Mouse (Mus musculus) heart, embryonic 12.5 days (tissue): Measurements from ENCODE around the gene Cdc40. TPM values are rescaled to one million over a fixed set of nuclear protein-coding genes. Genes with fewer than 3 reads are reported as not detected.

Source experiments
- ATAC-seq: fragments of 200-750 bp; cut with Nextera tagmentation; 2 replicates; pipeline ENCODE4 v1.8.0; 2017; ENCODE audit warnings: moderate TSS enrichment, moderate library complexity; ENCODE audit not compliant: insufficient number of reproducible peaks, low FRiP score
- H3K27ac ChIP-seq: fragments of 300-500 bp; sonication (generic); 2 replicates; pipeline ENCODE4 v1.5.1; 2016; ENCODE audit warnings: mild to moderate bottlenecking, moderate library complexity; ENCODE audit not compliant: poor library complexity, severe bottlenecking
- H3K27me3 ChIP-seq: fragments of 300-500 bp; sonication (generic); replicated peaks from 2 replicates; pipeline ENCODE4 v1.6.1; 2016; ENCODE audit warnings: mild to moderate bottlenecking, moderate library complexity
- H3K36me3 ChIP-seq: fragments of 300-500 bp; sonication (generic); 2 replicates; pipeline ENCODE4 v1.6.1; 2016; ENCODE audit warnings: mild to moderate bottlenecking, moderate library complexity
- H3K4me1 ChIP-seq: fragments of 300-500 bp; sonication (generic); replicated peaks from 2 replicates; pipeline ENCODE4 v1.6.1; 2016; ENCODE audit warnings: mild to moderate bottlenecking
- H3K4me2 ChIP-seq: fragments of 300-500 bp; sonication (generic); 2 replicates; pipeline ENCODE4 v1.6.1; 2016; ENCODE audit warnings: mild to moderate bottlenecking, moderate library complexity
- H3K4me3 ChIP-seq: fragments of 300-500 bp; sonication (generic); 2 replicates; pipeline ENCODE4 v1.5.1; 2016; ENCODE audit warnings: mild to moderate bottlenecking
- H3K9ac ChIP-seq: fragments of 300-500 bp; sonication (generic); 2 replicates; pipeline ENCODE4 v1.6.1; 2016; ENCODE audit warnings: mild to moderate bottlenecking, moderate library complexity
- H3K9me3 ChIP-seq: fragments of 300-500 bp; sonication (generic); replicated peaks from 2 replicates; pipeline ENCODE4 v1.6.1; 2016; ENCODE audit warnings: mild to moderate bottlenecking, moderate library complexity
- WGBS: fragments of 180-500 bp; shearing (Covaris S2); methylation state at CpG from one replicate; pipeline ENCODE4 v1.1.7; 2016; 5-methylcytosine and 5-hydroxymethylcytosine counted together
- polyA plus RNA-seq: library from polyadenylated mRNA; unstranded; fragments of >200 nt; fragmentation: Nextera tagmentation; extraction: Ambion mirVana; gene quantifications from 2 replicates; pipeline ENCODE4 v1.2.1, GENCODE M21; 2016

The Cdc40 gene
- 25.7 and 26.9 TPM in 2 replicates for polyA plus RNA-seq

- peak within 1 kb of the TSS; percentile 82 for H3K27ac ChIP-seq
- H3K9ac ChIP-seq: peak within 1 kb of the TSS; percentile 94
- no peaks in the 10 kb centered on the region for H3K27me3 ChIP-seq
- ATAC-seq: peak; percentile 95
- peak within 1 kb of the TSS; percentile 72 for H3K4me2 ChIP-seq
- H3K4me1 ChIP-seq: peaks cover 35% of the 10 kb centered on the region
- H3K9me3 ChIP-seq: no peaks in the 10 kb centered on the region
- WGBS: under 1% methylated on average over 44 of the region's 44 CpGs
- peak within 1 kb of the TSS; percentile 76 for H3K4me3 ChIP-seq
- H3K36me3 ChIP-seq: no peaks in the 10 kb centered on the region; the same call in 1 of the 2 replicates
Measured at GRCm38 (mm10) chr10:40882831-40883643, at the start of gene Cdc40, which contains the start of gene Wasf1. Cdc40 (minus strand) TSS chr10:40883311. Wasf1 (plus strand) TSS chr10:40883475.

DNA sequence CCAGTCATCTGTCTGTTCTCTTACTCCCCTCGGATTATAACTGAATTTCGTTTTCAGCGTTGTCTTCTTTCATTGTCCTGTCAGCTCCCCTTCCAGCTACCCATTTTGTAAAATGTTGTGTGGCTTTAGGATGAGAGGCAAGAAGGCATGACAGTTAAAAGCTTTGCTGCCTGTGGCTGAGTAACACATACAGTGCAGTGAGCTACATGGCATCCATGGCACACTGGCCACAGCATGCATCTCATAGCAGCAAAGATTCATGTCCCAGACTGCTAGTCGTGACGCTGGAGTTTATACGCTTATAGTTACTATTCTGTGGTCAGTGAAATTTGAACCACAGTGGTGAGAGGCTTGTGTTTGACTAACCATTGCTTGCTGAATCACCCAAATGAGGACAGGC, 36.4 kb upstream of the Cdc40 start:
- H3K9me3 ChIP-seq: no peaks in the 10 kb centered on the region

DNA sequence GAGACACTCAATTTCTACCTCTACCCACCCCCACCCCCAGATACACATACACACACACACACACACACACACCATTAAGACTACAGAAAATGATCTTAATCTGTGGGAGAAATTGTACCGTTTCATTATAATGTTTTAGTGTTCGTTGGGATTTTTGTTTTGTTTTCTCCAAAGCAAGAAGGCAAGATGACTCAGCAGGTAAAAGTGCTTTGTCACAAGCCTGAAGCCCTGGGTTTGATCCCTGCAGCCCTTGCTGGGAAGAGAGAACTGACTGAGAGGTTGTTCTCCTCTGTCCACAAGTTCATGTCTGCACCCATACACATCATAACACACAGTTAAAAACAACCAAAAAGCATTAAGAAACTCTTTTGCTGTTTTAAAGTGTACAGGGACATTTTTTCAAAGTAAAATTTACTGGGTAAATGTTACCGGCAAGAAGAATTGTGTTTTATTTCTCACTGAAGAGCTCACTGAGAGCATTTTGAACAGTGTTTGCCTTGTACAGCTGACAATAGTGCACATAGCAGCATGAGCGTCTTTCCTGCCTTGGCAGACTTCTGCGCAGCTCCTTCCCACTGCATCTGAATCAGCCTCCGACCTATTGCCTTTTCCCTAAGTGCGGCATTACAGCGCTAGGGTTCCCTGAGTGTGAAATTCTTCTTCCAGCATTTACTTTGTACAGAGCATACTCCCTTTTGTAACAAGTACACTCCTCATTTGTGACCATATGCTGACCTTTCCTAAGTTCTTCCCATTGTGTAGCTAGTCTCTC, 35.7 kb upstream of the Cdc40 start:
- Histone ChIP-seq H3K4me2 (no peak overlapping the region), H3K27me3 (no peaks in the 10 kb centered on the region), H3K9ac (no peak overlapping the region), H3K27ac (no peak overlapping the region), H3K4me1 (0 out of 2 replicates have a peak, but pooled peaks cover 2% of the 10 kb centered on the region), H3K9me3 (no peaks in the 10 kb centered on the region), H3K4me3 (no peak overlapping the region), H3K36me3 (peaks cover 4% of the 10 kb centered on the region; the same call in 1 of the 2 replicates)
- no peak for ATAC-seq
- 89% methylated on average over 8 of the region's 8 CpGs for WGBS

More for the DNA sequence above, 36.4 kb upstream of the Cdc40 start:
- Histone ChIP-seq H3K36me3 (peaks cover 4% of the 10 kb centered on the region; the same call in 1 of the 2 replicates), H3K4me1 (0 out of 2 replicates have a peak, but pooled peaks cover 2% of the 10 kb centered on the region), H3K27me3 (no peaks in the 10 kb centered on the region), H3K4me3 (no peak overlapping the region), H3K27ac (no peak overlapping the region), H3K9ac (no peak overlapping the region), H3K4me2 (no peak overlapping the region)
- ATAC-seq: no peak
- WGBS: 83% methylated on average over 6 of the region's 6 CpGs

DNA sequence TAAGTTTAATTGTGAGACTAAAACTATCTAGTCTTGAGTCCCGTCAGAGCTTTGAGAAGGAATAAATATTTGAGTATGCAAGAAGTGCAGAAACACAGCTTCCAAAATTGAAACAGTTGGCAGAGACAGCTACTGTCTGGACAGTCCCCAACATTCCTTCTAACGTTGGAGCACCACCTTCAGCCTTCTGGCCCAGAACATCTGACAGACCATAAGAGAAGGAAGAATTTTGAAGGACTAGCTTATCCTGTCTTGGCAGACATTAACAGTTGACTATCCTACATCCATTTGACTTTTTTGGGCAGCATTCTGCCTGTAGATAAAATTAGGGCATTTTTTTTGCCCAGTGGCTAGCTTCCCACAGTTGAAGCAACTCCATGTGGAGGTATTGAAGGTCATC, 32.1 kb upstream of the Cdc40 start:
- no peaks in the 10 kb centered on the region for H3K9me3 ChIP-seq
- H3K4me2 ChIP-seq: no peak overlapping the region
- H3K27me3 ChIP-seq: no peaks in the 10 kb centered on the region
- H3K9ac ChIP-seq: no peak overlapping the region
- ATAC-seq: no peak
- no peak overlapping the region for H3K4me3 ChIP-seq
- WGBS: 75% methylated on average over 2 of the region's 2 CpGs
- H3K36me3 ChIP-seq: no peaks in the 10 kb centered on the region
- no peak overlapping the region for H3K27ac ChIP-seq
- peaks cover 14% of the 10 kb centered on the region; the same call in 1 of the 2 replicates for H3K4me1 ChIP-seq

- peak overlapping the region; percentile 44; the same call in 1 of the 2 replicates for H3K27ac ChIP-seq
- no peaks in the 10 kb centered on the region for H3K27me3 ChIP-seq
- no peak overlapping the region for H3K4me3 ChIP-seq
- no peaks in the 10 kb centered on the region for H3K9me3 ChIP-seq
- no peak overlapping the region for H3K9ac ChIP-seq
- 36% methylated on average over 2 of the region's 2 CpGs for WGBS
- H3K36me3 ChIP-seq: no peaks in the 10 kb centered on the region
- peaks cover 21% of the 10 kb centered on the region for H3K4me1 ChIP-seq
- no peak for ATAC-seq
- H3K4me2 ChIP-seq: peak overlapping the region; percentile 45
Measured at GRCm38 (mm10) chr10:40910811-40911210, 27.7 kb upstream of the Cdc40 start.

GRCm38 (mm10) chr10:40908580-40908979, 25.5 kb upstream of the Cdc40 start:
- H3K27ac ChIP-seq: no peak overlapping the region
- H3K4me3 ChIP-seq: no peak overlapping the region
- no peaks in the 10 kb centered on the region for H3K36me3 ChIP-seq
- WGBS: 23% methylated on average over 2 of the region's 2 CpGs
- no peaks in the 10 kb centered on the region for H3K9me3 ChIP-seq
- peaks cover 21% of the 10 kb centered on the region for H3K4me1 ChIP-seq
- H3K9ac ChIP-seq: no peak overlapping the region
- H3K27me3 ChIP-seq: no peaks in the 10 kb centered on the region
- H3K4me2 ChIP-seq: no peak overlapping the region
- no peak for ATAC-seq

- Histone ChIP-seq H3K4me1 (peaks cover 24% of the 10 kb centered on the region), H3K36me3 (no peaks in the 10 kb centered on the region), H3K4me3 (no peak overlapping the region), H3K27ac (no peak overlapping the region), H3K27me3 (no peaks in the 10 kb centered on the region), H3K9me3 (no peaks in the 10 kb centered on the region), H3K9ac (no peak overlapping the region), H3K4me2 (no peak overlapping the region)
- WGBS: 82% methylated on average over 7 of the region's 7 CpGs
- no peak for ATAC-seq
Measured at GRCm38 (mm10) chr10:40906802-40907201, 23.7 kb upstream of the Cdc40 start.

- H3K36me3 ChIP-seq: no peaks in the 10 kb centered on the region
- WGBS: 48% methylated on average over 1 of the region's 1 CpGs
- no peaks in the 10 kb centered on the region for H3K9me3 ChIP-seq
- no peaks in the 10 kb centered on the region for H3K27me3 ChIP-seq
- no peak overlapping the region for H3K4me2 ChIP-seq
- peaks cover 19% of the 10 kb centered on the region for H3K4me1 ChIP-seq
- no peak overlapping the region for H3K27ac ChIP-seq
- ATAC-seq: no peak
- no peak overlapping the region for H3K9ac ChIP-seq
- no peak overlapping the region for H3K4me3 ChIP-seq
Measured at GRCm38 (mm10) chr10:40906131-40906530, 23.0 kb upstream of the Cdc40 start.

DNA sequence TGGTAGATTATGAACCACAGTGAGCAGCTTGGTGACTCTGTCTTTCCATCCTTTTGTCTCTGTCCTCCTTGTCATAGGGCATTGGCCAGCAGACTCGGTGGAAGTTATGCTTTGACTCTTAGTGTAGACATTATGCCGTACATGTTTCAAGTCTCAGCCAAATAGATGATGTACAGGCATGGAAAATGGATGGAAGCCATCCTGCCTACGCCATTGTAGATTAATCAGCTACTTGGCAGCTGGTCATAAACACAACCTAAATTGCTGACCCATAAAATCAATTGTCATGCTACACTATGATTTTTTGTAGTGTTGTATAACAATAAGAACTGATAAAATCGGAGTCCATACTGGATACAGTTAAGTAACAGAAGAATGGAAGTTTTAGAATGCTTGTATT, 18.7 kb upstream of the Cdc40 start:
- H3K9ac ChIP-seq: no peak overlapping the region
- no peak overlapping the region for H3K4me2 ChIP-seq
- ATAC-seq: no peak
- no peaks in the 10 kb centered on the region for H3K9me3 ChIP-seq
- no peak overlapping the region for H3K27ac ChIP-seq
- WGBS: 90% methylated on average over 4 of the region's 4 CpGs
- H3K4me3 ChIP-seq: no peak overlapping the region
- H3K27me3 ChIP-seq: no peaks in the 10 kb centered on the region
- peaks cover 4% of the 10 kb centered on the region; the same call in 1 of the 2 replicates for H3K4me1 ChIP-seq
- no peaks in the 10 kb centered on the region for H3K36me3 ChIP-seq

DNA sequence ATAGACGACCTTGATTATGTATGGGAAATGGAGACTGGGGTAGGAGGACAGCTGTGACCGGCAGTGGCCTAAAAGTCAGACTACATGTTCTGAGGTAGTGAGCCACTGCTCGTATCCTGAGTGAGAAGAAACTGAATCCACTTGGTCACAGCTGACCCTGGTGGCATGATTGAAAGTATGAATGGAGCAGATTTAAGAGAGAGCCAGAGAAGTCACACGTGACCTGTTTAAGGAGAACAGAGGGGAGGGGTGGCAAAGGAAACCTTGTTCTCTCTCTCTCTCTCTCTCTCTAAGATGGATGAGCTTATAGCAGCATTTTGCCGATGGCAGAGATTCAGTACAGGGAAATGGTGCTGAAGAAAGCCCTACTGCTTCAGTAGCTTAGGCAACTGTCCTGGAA, 13.5 kb upstream of the Cdc40 start:
- no peak overlapping the region for H3K4me2 ChIP-seq
- H3K4me3 ChIP-seq: no peak overlapping the region
- H3K27me3 ChIP-seq: no peaks in the 10 kb centered on the region
- H3K9me3 ChIP-seq: no peaks in the 10 kb centered on the region
- no peaks in the 10 kb centered on the region for H3K36me3 ChIP-seq
- no peak overlapping the region for H3K27ac ChIP-seq
- H3K4me1 ChIP-seq: peaks cover 4% of the 10 kb centered on the region; the same call in 1 of the 2 replicates
- no peak overlapping the region for H3K9ac ChIP-seq
- whole genome bisulfite sequencing: 69% methylated on average over 5 of the region's 5 CpGs
- ATAC-seq: no peak

- no peaks in the 10 kb centered on the region for H3K9me3 ChIP-seq
- no peaks in the 10 kb centered on the region for H3K27me3 ChIP-seq
- H3K4me3 ChIP-seq: no peak overlapping the region
- no peak overlapping the region for H3K4me2 ChIP-seq
- H3K4me1 ChIP-seq: peaks cover 4% of the 10 kb centered on the region; the same call in 1 of the 2 replicates
- H3K9ac ChIP-seq: no peak overlapping the region
- no peaks in the 10 kb centered on the region for H3K36me3 ChIP-seq
- no peak overlapping the region for H3K27ac ChIP-seq
- WGBS: 91% methylated on average over 12 of the region's 12 CpGs
- no peak for ATAC-seq
Measured at GRCm38 (mm10) chr10:40895765-40896164, 12.7 kb upstream of the Cdc40 start.
